Mouse (Mus musculus): Measurements from ENCODE around the gene Tnrc6c.

Gene Tnrc6c

GRCm38 (mm10) chr11:117674531-117674930 lies 20.4 kb downstream of the Tnrc6c start:
- DNase-seq (ENCODE audit: low read depth, low spot score): peak; percentile 74

GRCm38 (mm10) chr11:117676649-117677048 lies 22.6 kb downstream of the Tnrc6c start:
- DNase-seq (ENCODE audit: low read depth, low spot score): no peak

GRCm38 (mm10) chr11:117677111-117677510 lies 23.0 kb downstream of the Tnrc6c start:
- DNase-seq (ENCODE audit: low read depth, low spot score): no peak

GRCm38 (mm10) chr11:117677594-117677993 lies 23.5 kb downstream of the Tnrc6c start:
- no peak for DNase-seq (ENCODE audit: low read depth, low spot score)

GRCm38 (mm10) chr11:117678155-117678554 lies 24.1 kb downstream of the Tnrc6c start:
- DNase-seq (ENCODE audit: low read depth, low spot score): no peak

- DNase-seq (ENCODE audit: low read depth, low spot score): no peak
Observed at GRCm38 (mm10) chr11:117678740-117679139, 24.7 kb downstream of the Tnrc6c start.

- DNase-seq (ENCODE audit: low read depth, low spot score): no peak
Observed at GRCm38 (mm10) chr11:117684640-117685039, 30.6 kb downstream of the Tnrc6c start.

GRCm38 (mm10) chr11:117685461-117685860 lies 31.4 kb downstream of the Tnrc6c start:
- DNase-seq (ENCODE audit: low read depth, low spot score): no peak

GRCm38 (mm10) chr11:117686021-117686420 lies 31.9 kb downstream of the Tnrc6c start:
- peak; percentile 92 for DNase-seq (ENCODE audit: low read depth, low spot score)

GRCm38 (mm10) chr11:117688603-117689002 lies 34.5 kb downstream of the Tnrc6c start:
- DNase-seq (ENCODE audit: low read depth, low spot score): no peak

- DNase-seq (ENCODE audit: low read depth, low spot score): no peak
Observed at GRCm38 (mm10) chr11:117691311-117691710, 37.2 kb downstream of the Tnrc6c start.

GRCm38 (mm10) chr11:117694050-117694449 lies 40.0 kb downstream of the Tnrc6c start:
- peak; percentile 29 for DNase-seq (ENCODE audit: low read depth, low spot score)

- DNase-seq (ENCODE audit: low read depth, low spot score): no peak
Observed at GRCm38 (mm10) chr11:117696585-117696984, 42.5 kb downstream of the Tnrc6c start.

- DNase-seq (ENCODE audit: low read depth, low spot score): no peak
Observed at GRCm38 (mm10) chr11:117700871-117701270, 46.8 kb downstream of the Tnrc6c start.

GRCm38 (mm10) chr11:117706267-117706666 lies 52.2 kb downstream of the Tnrc6c start:
- no peak for DNase-seq (ENCODE audit: low read depth, low spot score)

GRCm38 (mm10) chr11:117707238-117707637 lies 53.1 kb downstream of the Tnrc6c start:
- no peak for DNase-seq (ENCODE audit: low read depth, low spot score)

- DNase-seq (ENCODE audit: low read depth, low spot score): peak; percentile 67
Observed at GRCm38 (mm10) chr11:117709308-117709707, 55.2 kb downstream of the Tnrc6c start.

- no peak for DNase-seq (ENCODE audit: low read depth, low spot score)
Observed at GRCm38 (mm10) chr11:117710815-117711294, 56.8 kb downstream of the Tnrc6c start.

GRCm38 (mm10) chr11:117712065-117712464 lies 58.0 kb downstream of the Tnrc6c start:
- no peak for DNase-seq (ENCODE audit: low read depth, low spot score)

- peak; percentile 66 for DNase-seq (ENCODE audit: low read depth, low spot score)
Observed at GRCm38 (mm10) chr11:117713375-117713774, 59.3 kb downstream of the Tnrc6c start.

GRCm38 (mm10) chr11:117718838-117719237 lies 64.7 kb downstream of the Tnrc6c start:
- no peak for DNase-seq (ENCODE audit: low read depth, low spot score)

- no peak for DNase-seq (ENCODE audit: low read depth, low spot score)
Observed at GRCm38 (mm10) chr11:117724604-117725301, 70.7 kb downstream of the Tnrc6c start.

- no peak for DNase-seq (ENCODE audit: low read depth, low spot score)
Observed at GRCm38 (mm10) chr11:117727031-117727430, 72.9 kb downstream of the Tnrc6c start.

- no peak for DNase-seq (ENCODE audit: low read depth, low spot score)
Observed at GRCm38 (mm10) chr11:117728245-117728644, 74.2 kb downstream of the Tnrc6c start.
